Mouse (Mus musculus) hindbrain, embryonic 15.5 days (tissue): ENCODE measurements around the gene Pacsin2. TPM values are rescaled to one million over a fixed set of nuclear protein-coding genes. Genes with fewer than 3 reads are reported as not detected.
A peak's percentile ranks its signal among the peaks of the same experiment; 100 is the strongest.

Source experiments
- ATAC-seq: fragments of 200-750 bp; cut with Nextera tagmentation; 2 replicates; pipeline ENCODE4 v1.8.0; 2017; ENCODE audit warnings: low read depth, moderate number of reproducible peaks, moderate TSS enrichment; ENCODE audit not compliant: low FRiP score
- H3K27ac ChIP-seq: fragments of 300-500 bp; sonication (generic); replicated peaks from 2 replicates; pipeline ENCODE4 v1.5.1; 2015; ENCODE audit warnings: mild to moderate bottlenecking, inconsistent platforms
- H3K27me3 ChIP-seq: fragments of 300-500 bp; sonication (generic); 2 replicates; pipeline ENCODE4 v1.6.1; 2015; ENCODE audit warnings: control low read depth, inconsistent platforms
- H3K36me3 ChIP-seq: fragments of 300-500 bp; sonication (generic); 2 replicates; pipeline ENCODE4 v1.6.1; 2015; ENCODE audit warnings: control low read depth, inconsistent platforms
- H3K4me1 ChIP-seq: fragments of 300-500 bp; sonication (generic); replicated peaks from 2 replicates; pipeline ENCODE4 v1.6.1; 2015; ENCODE audit warnings: control low read depth, inconsistent platforms
- H3K4me2 ChIP-seq: fragments of 300-500 bp; sonication (generic); 2 replicates; pipeline ENCODE4 v1.6.1; 2015; ENCODE audit warnings: moderate library complexity, mild to moderate bottlenecking, inconsistent platforms
- H3K4me3 ChIP-seq: fragments of 300-500 bp; sonication (generic); 2 replicates; pipeline ENCODE4 v1.5.1; 2015; ENCODE audit warnings: mild to moderate bottlenecking, inconsistent platforms
- H3K9ac ChIP-seq: fragments of 300-500 bp; sonication (generic); 2 replicates; pipeline ENCODE4 v1.6.1; 2015; ENCODE audit warnings: inconsistent platforms
- H3K9me3 ChIP-seq: fragments of 300-500 bp; sonication (generic); 2 replicates; pipeline ENCODE4 v1.6.1; 2016; ENCODE audit warnings: control low read depth, inconsistent platforms
- WGBS: fragments of 180-500 bp; shearing (Covaris S2); methylation state at CpG from one replicate; pipeline ENCODE4 v1.1.7; 2015; 5-methylcytosine and 5-hydroxymethylcytosine counted together
- polyA plus RNA-seq: library from polyadenylated mRNA; unstranded; fragments of >200 nt; fragmentation: Nextera tagmentation; extraction: Ambion mirVana; gene quantifications from 2 replicates; pipeline ENCODE4 v1.2.1, GENCODE M21; 2015

The Pacsin2 gene
- polyA plus RNA-seq, 1 experiment from 2014 or later, result 31.7 TPM

- H3K36me3 ChIP-seq, result no peaks in the 10 kb centered on the region
- H3K27ac ChIP-seq, result no peak overlapping the region
- peaks cover 6% of the 10 kb centered on the region; the same call in 1 of the 2 replicates for H3K4me1 ChIP-seq
- ATAC-seq, result no peak
- H3K9me3 ChIP-seq, result no peaks in the 10 kb centered on the region
- H3K4me3 ChIP-seq, result no peak overlapping the region
- 85% methylated on average over 9 of the region's 9 CpGs for WGBS
- no peaks in the 10 kb centered on the region for H3K27me3 ChIP-seq
- H3K9ac ChIP-seq, result no peak overlapping the region
- H3K4me2 ChIP-seq, result no peak overlapping the region
These were observed 36.9 kb downstream of the Pacsin2 start for GRCm38 (mm10) chr15:83427294-83428163.

GRCm38 (mm10) chr15:83425794-83426193 lies 38.6 kb downstream of the Pacsin2 start:
- Histone ChIP-seq H3K4me3 (no peak overlapping the region), H3K27me3 (no peaks in the 10 kb centered on the region), H3K4me1 (peaks cover 5% of the 10 kb centered on the region; the same call in 1 of the 2 replicates), H3K9ac (no peak overlapping the region), H3K36me3 (no peaks in the 10 kb centered on the region), H3K27ac (0 out of 2 replicates have a peak overlapping the region, but pooled peaks have one; percentile 23), H3K4me2 (no peak overlapping the region), H3K9me3 (no peaks in the 10 kb centered on the region)
- WGBS, result 41% methylated on average over 5 of the region's 5 CpGs
- ATAC-seq, result no peak

- Histone ChIP-seq H3K4me3 (no peak overlapping the region), H3K36me3 (no peaks in the 10 kb centered on the region), H3K9me3 (no peaks in the 10 kb centered on the region), H3K9ac (no peak overlapping the region), H3K27me3 (no peaks in the 10 kb centered on the region), H3K4me2 (no peak overlapping the region), H3K4me1 (peaks cover 5% of the 10 kb centered on the region; the same call in 1 of the 2 replicates), H3K27ac (no peak overlapping the region)
- ATAC-seq, result no peak
- WGBS, result 70% methylated on average over 4 of the region's 4 CpGs
These were observed 39.1 kb downstream of the Pacsin2 start for GRCm38 (mm10) chr15:83425277-83425676.

DNA sequence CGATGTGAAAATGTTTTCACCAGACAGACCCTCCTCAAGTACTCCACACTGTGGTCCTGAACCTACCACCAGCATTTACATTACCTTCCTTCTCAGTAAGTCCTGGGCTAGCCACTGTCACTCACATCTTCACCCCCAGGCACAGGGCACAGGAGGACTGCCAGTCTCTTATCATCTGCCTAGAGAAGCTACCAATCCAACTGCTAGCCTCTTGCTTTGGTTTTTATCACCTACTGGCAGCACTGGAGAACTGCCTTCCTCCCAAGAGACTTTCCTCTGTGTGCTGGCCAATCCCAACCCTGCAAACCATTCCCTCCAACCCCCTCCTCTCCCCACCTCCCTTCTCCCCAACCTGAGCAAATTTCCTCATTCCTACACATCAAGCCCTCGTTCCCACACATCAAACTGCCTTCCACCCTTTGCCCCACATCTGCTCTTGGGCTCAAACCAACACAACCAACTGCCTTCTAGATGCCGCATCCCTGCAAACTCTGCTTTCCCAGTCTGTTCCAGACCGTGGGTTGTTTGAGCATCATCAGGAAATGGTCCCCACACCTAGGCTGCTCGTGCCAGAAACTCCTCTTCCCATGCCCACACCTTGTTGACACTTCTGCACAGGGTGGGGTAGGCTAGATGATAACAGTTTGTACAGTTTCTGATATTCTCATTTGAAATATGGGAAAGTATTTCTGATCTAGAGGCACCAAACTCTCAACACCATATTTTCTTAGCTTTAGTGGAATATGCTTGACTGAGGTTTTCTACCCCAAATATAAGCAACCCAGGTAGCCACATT lies 40.6 kb downstream of the Pacsin2 start:
- no peaks in the 10 kb centered on the region for H3K36me3 ChIP-seq
- no peak for ATAC-seq
- no peak overlapping the region for H3K9ac ChIP-seq
- WGBS, result 83% methylated on average over 5 of the region's 5 CpGs
- no peaks in the 10 kb centered on the region for H3K27me3 ChIP-seq
- H3K27ac ChIP-seq, result no peak overlapping the region
- no peak overlapping the region for H3K4me2 ChIP-seq
- no peaks in the 10 kb centered on the region for H3K9me3 ChIP-seq
- no peak overlapping the region for H3K4me3 ChIP-seq
- H3K4me1 ChIP-seq, result peaks cover 10% of the 10 kb centered on the region; the same call in 1 of the 2 replicates

DNA sequence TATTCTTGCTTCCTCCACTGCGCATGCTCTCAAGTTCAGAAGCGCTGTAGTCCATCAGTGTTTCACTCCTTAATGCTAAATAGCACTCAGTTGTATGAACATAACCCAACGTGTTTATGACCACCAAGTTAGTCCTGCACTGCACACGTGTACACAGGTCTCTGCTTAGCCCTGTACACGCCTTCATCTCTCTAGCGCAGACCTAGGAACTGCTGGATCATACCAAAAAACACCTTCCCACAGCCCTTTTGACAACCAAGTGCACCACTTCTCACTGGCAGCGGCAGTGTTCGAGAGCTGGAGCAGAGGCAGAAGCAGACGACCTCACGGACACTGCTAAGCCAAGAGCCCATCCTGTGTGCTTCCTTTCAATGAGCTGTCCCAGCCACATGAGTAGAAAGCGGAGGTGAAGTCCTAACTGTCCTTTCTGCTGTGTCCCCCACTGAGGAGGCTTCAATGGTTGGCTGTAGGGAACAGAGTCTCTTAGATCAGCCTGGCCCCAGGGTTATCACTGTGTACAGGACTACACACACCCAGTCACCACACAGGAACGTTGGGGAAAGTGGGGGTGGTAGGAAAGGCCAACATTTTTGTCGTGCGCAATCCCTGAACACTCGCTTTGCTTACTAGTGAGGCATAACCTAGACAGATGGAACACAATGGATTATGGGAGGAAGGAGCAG lies 42.0 kb downstream of the Pacsin2 start:
- no peak overlapping the region for H3K4me2 ChIP-seq
- 89% methylated on average over 15 of the region's 15 CpGs for WGBS
- H3K36me3 ChIP-seq, result no peaks in the 10 kb centered on the region
- H3K9ac ChIP-seq, result no peak overlapping the region
- no peak overlapping the region for H3K27ac ChIP-seq
- H3K9me3 ChIP-seq, result no peaks in the 10 kb centered on the region
- H3K4me3 ChIP-seq, result no peak overlapping the region
- H3K4me1 ChIP-seq, result peaks cover 14% of the 10 kb centered on the region; the same call in 1 of the 2 replicates
- H3K27me3 ChIP-seq, result no peaks in the 10 kb centered on the region
- ATAC-seq, result no peak

GRCm38 (mm10) chr15:83419562-83419961 lies 44.8 kb downstream of the Pacsin2 start:
- WGBS, result 90% methylated on average over 2 of the region's 2 CpGs
- Histone ChIP-seq H3K9me3 (no peaks in the 10 kb centered on the region), H3K9ac (no peak overlapping the region), H3K27ac (no peak overlapping the region), H3K27me3 (no peaks in the 10 kb centered on the region), H3K4me1 (peaks cover 9% of the 10 kb centered on the region; the same call in 1 of the 2 replicates), H3K4me3 (no peak overlapping the region), H3K4me2 (no peak overlapping the region), H3K36me3 (no peaks in the 10 kb centered on the region)
- ATAC-seq, result no peak

- Histone ChIP-seq H3K4me3 (no peak overlapping the region), H3K36me3 (no peaks in the 10 kb centered on the region), H3K4me2 (no peak overlapping the region), H3K9ac (no peak overlapping the region), H3K9me3 (no peaks in the 10 kb centered on the region), H3K27ac (no peak overlapping the region), H3K27me3 (no peaks in the 10 kb centered on the region), H3K4me1 (peaks cover 9% of the 10 kb centered on the region; the same call in 1 of the 2 replicates)
- ATAC-seq, result no peak
These were observed 45.7 kb downstream of the Pacsin2 start for GRCm38 (mm10) chr15:83418685-83419084.

DNA sequence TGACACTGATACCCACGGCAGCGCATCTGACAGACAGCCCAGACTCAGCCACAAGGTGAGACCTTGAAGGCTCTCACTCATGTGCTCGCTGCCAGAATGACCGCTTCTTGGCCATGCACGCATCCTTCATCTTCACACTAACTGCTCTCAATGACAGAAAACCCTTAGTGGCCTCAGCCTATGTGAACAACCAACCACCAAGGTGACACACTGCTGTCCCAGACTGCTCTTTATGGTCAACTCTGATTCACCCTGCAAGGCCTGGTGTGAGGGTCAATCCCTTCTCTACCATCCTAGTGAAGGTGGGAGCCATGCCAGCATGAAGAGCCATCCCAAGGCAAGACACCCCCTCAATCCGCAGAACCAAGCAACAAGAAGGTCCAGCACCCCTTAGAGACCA lies 46.5 kb downstream of the Pacsin2 start:
- H3K27ac ChIP-seq, result no peak overlapping the region
- 92% methylated on average over 6 of the region's 6 CpGs for WGBS
- H3K36me3 ChIP-seq, result no peaks in the 10 kb centered on the region
- H3K9ac ChIP-seq, result no peak overlapping the region
- ATAC-seq, result no peak
- no peaks in the 10 kb centered on the region for H3K27me3 ChIP-seq
- H3K9me3 ChIP-seq, result no peaks in the 10 kb centered on the region
- no peak overlapping the region for H3K4me3 ChIP-seq
- H3K4me1 ChIP-seq, result peaks cover 9% of the 10 kb centered on the region; the same call in 1 of the 2 replicates
- H3K4me2 ChIP-seq, result no peak overlapping the region

- Histone ChIP-seq H3K4me3 (no peak overlapping the region), H3K4me2 (no peak overlapping the region), H3K9me3 (no peaks in the 10 kb centered on the region), H3K9ac (no peak overlapping the region), H3K27me3 (no peaks in the 10 kb centered on the region), H3K4me1 (peaks cover 9% of the 10 kb centered on the region; the same call in 1 of the 2 replicates), H3K27ac (no peak overlapping the region), H3K36me3 (no peaks in the 10 kb centered on the region)
- no peak for ATAC-seq
- 75% methylated on average over 7 of the region's 7 CpGs for WGBS
These were observed 47.0 kb downstream of the Pacsin2 start for GRCm38 (mm10) chr15:83417407-83417806.

DNA sequence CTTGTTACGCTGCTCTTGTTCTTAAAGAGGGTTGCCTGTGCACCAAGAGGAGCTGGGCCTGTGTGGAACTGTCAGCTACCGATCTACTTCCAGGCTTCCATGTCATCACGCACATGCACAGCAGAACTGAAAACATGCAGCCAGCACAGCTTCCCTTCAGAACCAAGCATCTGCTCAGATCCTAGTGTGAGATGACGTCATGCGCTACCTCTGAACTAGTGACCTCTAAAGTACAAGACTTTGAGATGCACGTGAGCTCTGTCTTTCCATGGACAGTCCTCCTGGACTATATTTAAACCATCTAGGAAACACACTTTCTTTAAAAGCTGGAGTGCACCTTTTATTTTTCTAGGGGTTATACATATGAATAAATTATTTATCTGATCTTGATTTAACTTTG lies 49.0 kb downstream of the Pacsin2 start:
- 82% methylated on average over 6 of the region's 6 CpGs for WGBS
- no peak for ATAC-seq

GRCm38 (mm10) chr15:83411616-83412015 lies 52.8 kb downstream of the Pacsin2 start:
- no peak for ATAC-seq
- Histone ChIP-seq H3K9me3 (no peaks in the 10 kb centered on the region), H3K4me2 (no peak overlapping the region), H3K36me3 (no peaks in the 10 kb centered on the region), H3K4me3 (no peak overlapping the region), H3K9ac (no peak overlapping the region), H3K27me3 (no peaks in the 10 kb centered on the region), H3K27ac (no peak overlapping the region), H3K4me1 (no peaks in the 10 kb centered on the region)
- whole genome bisulfite sequencing, result 94% methylated on average over 4 of the region's 4 CpGs

More for the DNA sequence above, 49.0 kb downstream of the Pacsin2 start:
- Histone ChIP-seq H3K4me2 (no peak overlapping the region), H3K9ac (no peak overlapping the region), H3K27me3 (no peaks in the 10 kb centered on the region), H3K4me3 (no peak overlapping the region), H3K36me3 (no peaks in the 10 kb centered on the region), H3K4me1 (peaks cover 9% of the 10 kb centered on the region; the same call in 1 of the 2 replicates), H3K9me3 (no peaks in the 10 kb centered on the region), H3K27ac (no peak overlapping the region)
